Mouse (Mus musculus) natural killer cell, adult 2 months (primary cell): Measurements from ENCODE around the gene Ncam1.

Source experiments
- DNase-seq, 2 experiments: peaks; one replicate each; pipeline ENCODE4 v3.0.0; 2022; ENCODE audit warnings: low spot score in 2 of 2

Gene Ncam1

GRCm38 (mm10) chr9:49504658-49505057 is 294.1 kb downstream of the Ncam1 start:
- DNase-seq: no peak

DNA sequence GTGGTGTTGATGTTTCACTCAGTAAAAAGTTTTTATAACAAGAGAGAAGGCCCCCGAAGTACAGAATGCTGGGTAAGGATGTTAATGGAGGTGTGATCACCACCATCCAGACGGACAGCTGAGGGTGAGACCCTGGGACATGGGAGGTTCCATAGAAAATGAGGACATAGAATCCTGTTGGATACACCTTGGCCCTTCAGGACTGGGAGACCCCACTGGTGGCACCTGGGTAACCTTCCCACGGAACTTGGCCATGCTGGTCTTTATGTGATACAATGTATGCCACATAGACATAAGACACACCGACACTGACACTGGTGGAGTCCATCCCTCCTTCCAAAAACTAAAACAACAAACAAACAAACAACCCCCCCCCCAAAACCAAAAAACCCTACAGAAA is 296.5 kb downstream of the Ncam1 start:
- no peak for DNase-seq

DNA sequence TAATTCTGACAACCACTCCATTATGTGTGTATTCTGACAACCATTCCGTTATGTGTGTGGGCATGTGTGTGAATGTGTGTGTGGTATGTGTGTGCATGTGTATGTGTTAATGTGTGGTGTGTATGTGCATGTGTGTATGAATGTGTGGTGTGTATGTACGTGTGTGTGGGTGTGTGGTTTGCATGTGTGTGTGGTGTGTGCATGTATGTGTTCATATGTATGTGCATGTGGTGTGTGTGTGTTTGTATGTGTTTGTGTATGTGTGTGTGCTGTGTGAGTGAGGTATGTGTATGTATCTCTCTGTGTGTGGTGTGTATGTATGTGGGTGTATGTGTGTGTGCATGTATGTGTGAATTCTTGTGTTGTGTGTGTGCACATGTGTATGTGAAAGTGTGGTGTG is 298.8 kb downstream of the Ncam1 start:
- DNase-seq: no peak

GRCm38 (mm10) chr9:49493979-49494649 is 304.6 kb downstream of the Ncam1 start:
- no peak for DNase-seq

- DNase-seq: no peak
Observed at GRCm38 (mm10) chr9:49490609-49491008, 308.1 kb downstream of the Ncam1 start.

DNA sequence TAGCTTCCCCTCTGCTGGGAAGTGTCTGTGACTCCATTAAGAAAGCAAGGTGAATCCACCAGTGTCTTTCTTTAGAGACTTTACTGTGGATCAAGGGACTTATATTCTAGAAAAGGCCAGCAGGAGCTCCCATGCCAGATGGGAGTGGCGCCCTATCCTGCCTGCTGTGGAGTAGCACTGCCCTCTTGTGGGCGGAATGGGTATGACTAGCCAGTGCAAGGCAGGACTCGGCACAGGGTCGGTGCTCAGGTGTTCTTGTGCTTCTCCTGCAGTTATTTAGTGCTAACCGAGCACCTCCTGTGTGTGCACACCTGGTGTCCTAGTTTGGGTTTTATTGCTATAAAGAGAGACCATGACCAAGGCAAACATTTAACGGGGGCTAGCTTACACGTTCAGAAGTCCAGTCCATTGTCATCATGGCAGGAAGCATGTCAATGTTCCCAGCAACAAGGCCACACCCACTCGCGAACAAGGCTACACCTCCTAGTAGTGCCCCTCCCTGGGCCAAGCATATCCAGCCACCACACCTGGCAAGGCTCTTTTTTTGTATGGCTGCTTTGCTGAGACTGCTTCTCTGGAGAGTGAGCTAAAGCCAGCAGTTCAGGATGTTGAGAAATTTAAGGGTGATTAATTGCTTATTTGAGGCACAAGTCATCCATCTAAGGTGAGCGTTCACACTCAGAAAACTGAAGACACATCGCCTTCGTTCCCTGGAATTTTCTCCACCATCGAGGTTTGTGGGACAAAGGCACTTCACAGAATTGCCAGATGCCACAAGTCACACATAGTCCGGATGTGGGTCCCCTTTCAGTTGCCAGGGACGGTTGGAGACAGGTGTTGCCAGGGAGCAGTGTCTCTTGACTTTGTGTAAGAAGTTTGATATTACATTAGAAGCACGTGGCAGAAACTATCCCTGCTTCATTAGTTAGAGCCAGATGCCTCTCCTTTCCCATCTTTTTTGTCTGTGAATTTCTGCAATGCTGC is 309.5 kb downstream of the Ncam1 start:
- DNase-seq: peak; percentile 53

DNA sequence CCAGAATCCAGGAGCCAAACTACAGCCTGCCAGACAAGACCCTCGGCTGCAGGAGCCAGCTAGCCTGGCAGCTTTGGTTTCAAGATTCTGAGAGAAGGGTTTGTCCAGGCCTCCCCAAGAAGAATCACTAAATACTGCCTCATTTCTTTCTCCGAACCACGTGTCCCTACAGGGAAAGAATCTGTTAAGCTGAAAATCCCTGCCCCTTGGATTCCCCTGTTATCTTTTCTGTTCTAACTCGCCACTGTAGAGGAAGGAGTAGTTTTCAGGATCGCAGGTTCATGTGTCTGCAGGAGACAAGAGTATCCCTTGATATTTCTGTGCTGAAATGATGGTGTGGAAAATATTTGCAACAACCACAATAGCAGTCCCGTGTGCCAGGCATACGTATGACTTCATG is 310.5 kb downstream of the Ncam1 start:
- no peak for DNase-seq

GRCm38 (mm10) chr9:49487657-49487943 is 311.1 kb downstream of the Ncam1 start:
- no peak for DNase-seq

- no peak for DNase-seq
Observed at GRCm38 (mm10) chr9:49486805-49487656, 311.7 kb downstream of the Ncam1 start.

- peak; percentile 55 to 59 for DNase-seq
Observed at GRCm38 (mm10) chr9:49485892-49486311, 312.8 kb downstream of the Ncam1 start, which contains the start of gene Ttc12. Gene Ttc12, minus strand, starts transcription at chr9:49486225.

DNA sequence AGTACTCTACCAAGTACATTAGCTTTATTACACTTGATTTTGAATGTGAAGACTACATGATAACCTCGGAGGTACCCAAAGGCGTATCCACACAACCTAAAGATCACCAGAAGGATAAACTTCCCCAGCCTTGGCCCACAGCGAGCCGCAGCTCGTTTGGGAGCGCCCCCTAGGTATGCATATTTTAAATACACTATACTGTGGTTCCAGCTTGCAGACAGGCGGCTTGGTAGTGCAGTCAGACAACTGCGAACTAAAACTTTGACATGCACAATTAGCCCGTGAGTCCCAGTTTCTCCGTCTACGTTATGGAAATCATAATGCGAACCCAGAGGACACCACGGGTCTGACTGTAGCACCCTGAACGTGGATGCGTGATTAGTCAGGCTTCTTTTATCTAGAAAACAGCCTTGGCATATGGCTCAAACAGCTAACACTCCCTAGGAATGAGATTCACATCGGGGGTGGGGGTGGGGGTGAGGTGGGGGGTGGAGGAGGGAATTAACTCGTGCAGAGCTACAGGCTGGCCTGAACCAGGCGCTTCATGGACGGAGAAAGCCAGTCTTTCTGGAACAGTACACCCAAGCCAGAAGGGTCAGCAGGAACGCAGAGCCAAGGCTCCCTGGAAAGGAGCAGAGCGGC is 313.4 kb downstream of the Ncam1 start:
- DNase-seq: no peak

GRCm38 (mm10) chr9:49483316-49483715 is 315.4 kb downstream of the Ncam1 start:
- DNase-seq: no peak

DNA sequence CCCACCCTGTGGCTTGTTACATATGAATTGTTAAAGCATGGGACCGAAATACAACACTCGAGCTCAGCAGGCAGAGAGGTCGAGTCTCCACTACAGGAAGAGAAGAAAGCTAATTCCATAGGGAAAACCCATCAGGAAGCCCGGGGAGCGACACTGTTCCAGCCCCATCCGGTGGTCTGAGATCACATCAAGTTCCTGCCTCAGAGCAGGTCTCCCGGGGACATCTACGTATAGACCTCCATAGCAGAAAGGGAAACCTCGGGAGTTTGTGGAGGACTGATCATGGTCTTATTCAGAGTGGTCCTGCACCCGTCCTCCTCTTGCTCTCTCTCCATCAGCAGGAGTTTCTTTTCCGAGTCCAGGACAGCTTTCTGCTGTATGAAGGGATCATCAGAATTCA is 326.6 kb downstream of the Ncam1 start:
- DNase-seq: no peak

- DNase-seq: no peak
Observed at GRCm38 (mm10) chr9:49470946-49471345, 327.8 kb downstream of the Ncam1 start.

DNA sequence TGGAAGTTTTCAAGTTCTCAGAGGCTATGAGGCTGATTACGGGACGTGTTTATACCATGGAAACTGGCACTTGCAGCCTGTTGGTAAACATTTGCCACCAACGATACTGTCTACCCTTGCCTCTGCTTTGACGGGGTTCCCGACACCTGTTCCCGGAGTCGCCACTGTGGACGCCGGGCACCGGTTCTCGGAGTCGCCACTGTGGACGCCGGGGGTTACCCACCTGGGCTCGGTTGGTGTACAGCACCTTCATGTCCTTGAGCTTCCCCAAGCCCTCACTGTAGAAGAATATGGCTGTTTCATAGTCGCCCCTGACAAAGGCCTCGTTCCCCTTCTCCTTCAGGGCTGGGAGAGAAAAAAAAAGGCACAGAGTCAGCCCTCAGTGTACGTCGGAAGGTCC is 328.7 kb downstream of the Ncam1 start:
- no peak for DNase-seq

DNA sequence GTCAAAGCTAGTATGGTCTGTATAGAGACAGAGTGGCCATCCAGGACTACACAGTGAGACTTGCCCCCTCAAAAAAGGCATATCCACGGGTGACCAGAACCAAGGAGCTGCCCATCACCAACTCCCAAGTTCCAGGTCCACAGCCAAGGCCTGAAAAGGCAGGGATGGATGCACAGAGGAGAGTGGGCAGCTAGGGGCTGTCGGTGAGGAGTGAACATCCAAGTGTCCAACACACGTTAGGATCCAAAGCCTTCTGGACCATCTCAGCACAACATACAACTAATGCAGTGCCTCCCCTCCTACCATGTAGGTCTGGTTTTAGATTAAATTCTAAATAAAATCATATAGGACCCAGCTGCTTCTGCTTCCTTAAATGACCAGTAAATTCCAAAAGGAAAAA is 342.6 kb downstream of the Ncam1 start:
- DNase-seq: no peak

DNA sequence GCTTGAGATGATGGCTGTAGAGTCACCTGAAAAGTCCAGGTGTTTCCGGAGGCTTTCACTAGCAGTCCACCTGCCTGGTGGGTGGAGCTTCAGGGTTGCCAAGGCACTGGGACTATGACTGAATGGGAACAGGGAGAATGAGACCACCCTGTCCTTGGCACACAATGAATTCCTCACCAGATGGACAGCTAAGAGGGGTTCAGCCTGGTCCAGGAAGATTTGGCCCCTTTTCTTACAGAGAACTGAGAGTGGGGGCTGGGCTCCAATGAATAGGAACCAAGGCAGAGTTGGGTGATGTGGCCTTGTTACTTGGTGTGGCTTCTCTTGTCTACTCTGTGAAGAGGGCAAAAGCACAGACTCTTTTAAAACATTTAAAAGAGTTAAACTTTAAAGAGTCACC is 346.3 kb downstream of the Ncam1 start:
- no peak for DNase-seq
